Mouse (Mus musculus) macrophage (primary cell): ENCODE measurements around the gene Wasf2. TPM values are rescaled to one million over a fixed set of nuclear protein-coding genes. Genes with fewer than 3 reads are reported as not detected.
A peak's percentile ranks its signal among the peaks of the same experiment; 100 is the strongest.

ENCODE experiments used
- H3K27ac ChIP-seq: fragments of 350-480 bp; formaldehyde crosslinking; 2 replicates; pipeline ENCODE4 v1.9.0; 2021
- H3K36me3 ChIP-seq: fragments of 350-480 bp; formaldehyde crosslinking; 2 replicates; pipeline ENCODE4 v1.9.0; 2021; ENCODE audit errors: inconsistent target
- H3K4me3 ChIP-seq: fragments of 350-480 bp; formaldehyde crosslinking; 2 replicates; pipeline ENCODE4 v1.9.0; 2021; ENCODE audit errors: inconsistent target
- H3K79me2 ChIP-seq: fragments of 350-480 bp; formaldehyde crosslinking; 2 replicates; pipeline ENCODE4 v1.9.0; 2021; ENCODE audit errors: inconsistent target
- WGBS: methylation state at CpG from one replicate; pipeline ENCODE4 v1.1.7; 2026; ENCODE audit warnings: inconsistent platforms; ENCODE audit not compliant: missing documents; 5-methylcytosine and 5-hydroxymethylcytosine counted together
- polyA plus RNA-seq: library from polyadenylated mRNA; stranded (reverse); fragments of 250-400 nt; gene quantifications from 3 replicates; pipeline ENCODE4 v1.2.4, GENCODE M21; 2018; ENCODE audit warnings: inconsistent platforms

The Wasf2 gene
- polyA plus RNA-seq, 1 experiment from 2014 or later: 117 TPM

- Histone ChIP-seq H3K4me3 (no peak overlapping the region), H3K36me3 (no peaks in the 10 kb centered on the region), H3K79me2 (no peaks in the 10 kb centered on the region), H3K27ac (no peak overlapping the region)
- 92% methylated on average over 5 of the region's 5 CpGs for WGBS
These were observed 93.6 kb downstream of the Wasf2 start for GRCm38 (mm10) chr4:133223875-133224274.

GRCm38 (mm10) chr4:133226073-133226472 is 95.8 kb downstream of the Wasf2 start:
- H3K36me3 ChIP-seq: no peaks in the 10 kb centered on the region
- no peaks in the 10 kb centered on the region for H3K79me2 ChIP-seq
- no peak overlapping the region for H3K27ac ChIP-seq
- 82% methylated on average over 10 of the region's 10 CpGs for WGBS
- no peak overlapping the region for H3K4me3 ChIP-seq

GRCm38 (mm10) chr4:133227636-133228035 is 97.3 kb downstream of the Wasf2 start:
- Histone ChIP-seq H3K27ac (no peak overlapping the region), H3K36me3 (no peaks in the 10 kb centered on the region), H3K4me3 (no peak overlapping the region), H3K79me2 (no peaks in the 10 kb centered on the region)
- WGBS: 71% methylated on average over 8 of the region's 8 CpGs

GRCm38 (mm10) chr4:133229582-133229981 is 99.3 kb downstream of the Wasf2 start:
- no peaks in the 10 kb centered on the region for H3K79me2 ChIP-seq
- H3K36me3 ChIP-seq: no peaks in the 10 kb centered on the region
- H3K4me3 ChIP-seq: no peak overlapping the region
- 90% methylated on average over 8 of the region's 8 CpGs for WGBS
- H3K27ac ChIP-seq: no peak overlapping the region

- H3K4me3 ChIP-seq: no peak overlapping the region
- H3K36me3 ChIP-seq: no peaks in the 10 kb centered on the region
- WGBS: 55% methylated on average over 10 of the region's 10 CpGs
- no peak overlapping the region for H3K27ac ChIP-seq
- H3K79me2 ChIP-seq: no peaks in the 10 kb centered on the region
These were observed 103.1 kb downstream of the Wasf2 start for GRCm38 (mm10) chr4:133233285-133233976.

- Histone ChIP-seq H3K4me3 (no peak overlapping the region), H3K79me2 (no peaks in the 10 kb centered on the region), H3K27ac (no peak overlapping the region), H3K36me3 (no peaks in the 10 kb centered on the region)
- 87% methylated on average over 5 of the region's 5 CpGs for WGBS
These were observed 104.5 kb downstream of the Wasf2 start for GRCm38 (mm10) chr4:133234771-133235170.

GRCm38 (mm10) chr4:133235415-133235814 is 105.1 kb downstream of the Wasf2 start:
- Histone ChIP-seq H3K4me3 (no peak overlapping the region), H3K36me3 (no peaks in the 10 kb centered on the region), H3K27ac (no peak overlapping the region), H3K79me2 (no peaks in the 10 kb centered on the region)
- 95% methylated on average over 5 of the region's 5 CpGs for WGBS

- no peak overlapping the region for H3K27ac ChIP-seq
- 0% methylated on average over 4 of the region's 4 CpGs for WGBS
- H3K79me2 ChIP-seq: no peaks in the 10 kb centered on the region
- no peaks in the 10 kb centered on the region for H3K36me3 ChIP-seq
- no peak overlapping the region for H3K4me3 ChIP-seq
These were observed 107.6 kb downstream of the Wasf2 start for GRCm38 (mm10) chr4:133237911-133238310.

- Histone ChIP-seq H3K36me3 (no peaks in the 10 kb centered on the region), H3K4me3 (peak within 1 kb of the TSS; percentile 32), H3K79me2 (no peaks in the 10 kb centered on the region), H3K27ac (peak within 1 kb of the TSS; percentile 49)
- WGBS: 9% methylated on average over 16 of the region's 16 CpGs
These were observed 110.2 kb downstream of the Wasf2 start, which contains the start of gene Map3k6 for GRCm38 (mm10) chr4:133240490-133240921. TSS of gene Map3k6 (plus strand) at chr4:133240818.

- H3K36me3 ChIP-seq: no peaks in the 10 kb centered on the region
- H3K27ac ChIP-seq: peak overlapping the region; percentile 49
- H3K4me3 ChIP-seq: peak overlapping the region; percentile 32
- no peaks in the 10 kb centered on the region for H3K79me2 ChIP-seq
- WGBS: under 1% methylated on average over 70 of the region's 78 CpGs
These were observed 110.9 kb downstream of the Wasf2 start for GRCm38 (mm10) chr4:133240934-133241908.

- Histone ChIP-seq H3K36me3 (no peaks in the 10 kb centered on the region), H3K4me3 (peak overlapping the region; percentile 28; the same call in 1 of the 2 replicates), H3K27ac (peak overlapping the region; percentile 15; the same call in 1 of the 2 replicates), H3K79me2 (no peaks in the 10 kb centered on the region)
- 49% methylated on average over 10 of the region's 11 CpGs for WGBS
These were observed 111.6 kb downstream of the Wasf2 start for GRCm38 (mm10) chr4:133241910-133242309.

- Histone ChIP-seq H3K79me2 (no peaks in the 10 kb centered on the region), H3K36me3 (no peaks in the 10 kb centered on the region), H3K4me3 (no peak overlapping the region), H3K27ac (no peak overlapping the region)
- WGBS: 95% methylated on average over 9 of the region's 9 CpGs
These were observed 112.4 kb downstream of the Wasf2 start for GRCm38 (mm10) chr4:133242710-133243109.

GRCm38 (mm10) chr4:133243538-133243937 is 113.2 kb downstream of the Wasf2 start:
- Histone ChIP-seq H3K4me3 (no peak overlapping the region), H3K36me3 (no peaks in the 10 kb centered on the region), H3K27ac (no peak overlapping the region), H3K79me2 (no peaks in the 10 kb centered on the region)
- 93% methylated on average over 12 of the region's 13 CpGs for WGBS

GRCm38 (mm10) chr4:133244289-133244688 is 114.0 kb downstream of the Wasf2 start:
- no peaks in the 10 kb centered on the region for H3K79me2 ChIP-seq
- no peak overlapping the region for H3K4me3 ChIP-seq
- WGBS: 42% methylated on average over 1 of the region's 1 CpGs
- no peaks in the 10 kb centered on the region for H3K36me3 ChIP-seq
- no peak overlapping the region for H3K27ac ChIP-seq

GRCm38 (mm10) chr4:133247072-133247471 is 116.8 kb downstream of the Wasf2 start:
- no peak overlapping the region for H3K27ac ChIP-seq
- WGBS: 80% methylated on average over 15 of the region's 15 CpGs
- no peaks in the 10 kb centered on the region for H3K36me3 ChIP-seq
- no peaks in the 10 kb centered on the region for H3K79me2 ChIP-seq
- no peak overlapping the region for H3K4me3 ChIP-seq
